Mouse (Mus musculus): Measurements from ENCODE around the gene Rbfox2.

Rbfox2 gene

GRCm38 (mm10) chr15:77054611-77055175 is 252.1 kb downstream of the Rbfox2 start:
- DNase-seq: no peak

- DNase-seq: no peak
These were observed 253.8 kb downstream of the Rbfox2 start for GRCm38 (mm10) chr15:77053021-77053420.

- no peak for DNase-seq
These were observed 254.6 kb downstream of the Rbfox2 start for GRCm38 (mm10) chr15:77052176-77052575.

GRCm38 (mm10) chr15:77050570-77050969 is 256.2 kb downstream of the Rbfox2 start, which contains the start of gene Mb:
Gene Mb, minus strand, starts transcription at chr15:77050670.
- no peak for DNase-seq

GRCm38 (mm10) chr15:77045609-77046008 is 261.2 kb downstream of the Rbfox2 start:
- DNase-seq: no peak

- no peak for DNase-seq
These were observed 262.0 kb downstream of the Rbfox2 start, which contains the start of gene Apol6 for GRCm38 (mm10) chr15:77044597-77045320. Gene Apol6, plus strand, starts transcription at chr15:77044729.

- DNase-seq: no peak
These were observed 266.0 kb downstream of the Rbfox2 start for GRCm38 (mm10) chr15:77040784-77041183.

- DNase-seq: no peak
These were observed 267.5 kb downstream of the Rbfox2 start for GRCm38 (mm10) chr15:77039211-77039700.

- DNase-seq: no peak
These were observed 269.3 kb downstream of the Rbfox2 start for GRCm38 (mm10) chr15:77037278-77038161.

GRCm38 (mm10) chr15:77036989-77037277 is 269.9 kb downstream of the Rbfox2 start:
- DNase-seq: no peak

GRCm38 (mm10) chr15:77036320-77036988 is 270.4 kb downstream of the Rbfox2 start:
- DNase-seq: no peak

- DNase-seq: no peak
These were observed 271.2 kb downstream of the Rbfox2 start for GRCm38 (mm10) chr15:77035643-77036042.

- no peak for DNase-seq
These were observed 272.3 kb downstream of the Rbfox2 start for GRCm38 (mm10) chr15:77034526-77034925.

- no peak for DNase-seq
These were observed 275.5 kb downstream of the Rbfox2 start for GRCm38 (mm10) chr15:77031271-77031670.

GRCm38 (mm10) chr15:77029331-77029991 is 277.3 kb downstream of the Rbfox2 start:
- DNase-seq: peak; percentile 10

Data from thymus, postnatal 14 days (tissue).